Mouse (Mus musculus) E14TG2a.4 (cell line): Measurements from ENCODE around the gene Pet100.

Experiments
- CTCF ChIP-seq: conservative IDR thresholded peaks from 2 replicates; pipeline ENCODE4 v1.5.1; 2014; ENCODE audit warnings: low read length
- NANOG ChIP-seq: IDR thresholded peaks from 2 replicates; pipeline ENCODE4 v1.6.1; 2014; ENCODE audit warnings: borderline replicate concordance, low read length, mixed read lengths
- POU5F1 ChIP-seq: IDR thresholded peaks from 2 replicates; pipeline ENCODE4 v1.6.1; 2014; ENCODE audit warnings: low read length, borderline replicate concordance

GRCm38 (mm10) chr8:3646824-3647531, 25.6 kb downstream of the Pet100 start:
- TF ChIP-seq CTCF = no peak
- TF ChIP-seq NANOG = no peak
- no peak for TF ChIP-seq POU5F1
